Mouse (Mus musculus) heart, adult 2 months (tissue): ENCODE measurements around the gene Vsig10.

Experiments used
- CTCF ChIP-seq: fragments of 200-600 bp; IDR thresholded peaks from 2 replicates; pipeline ENCODE4 v1.8.1; 2022; ENCODE audit warnings: antibody characterized with exemption, mild to moderate bottlenecking, moderate library complexity
- POLR2A ChIP-seq: fragments of 200-500 bp; IDR thresholded peaks from 2 replicates; pipeline ENCODE4 v1.6.1; 2011; ENCODE audit warnings: mild to moderate bottlenecking, low read depth, low read length, control low read depth; ENCODE audit not compliant: insufficient read depth

GRCm38 (mm10) chr5:117281536-117281935 lies 37.3 kb upstream of the Vsig10 start:
- TF ChIP-seq POLR2A (no peak), CTCF (peak; percentile 35)
